Mouse (Mus musculus) ovary, adult 18-20 months (tissue): ENCODE results near the gene Lnx1.

Experiments used
- DNase-seq: peaks from one replicate; pipeline ENCODE4 v3.0.0; 2022; ENCODE audit warnings: low spot score, mixed read lengths

Gene Lnx1

DNA sequence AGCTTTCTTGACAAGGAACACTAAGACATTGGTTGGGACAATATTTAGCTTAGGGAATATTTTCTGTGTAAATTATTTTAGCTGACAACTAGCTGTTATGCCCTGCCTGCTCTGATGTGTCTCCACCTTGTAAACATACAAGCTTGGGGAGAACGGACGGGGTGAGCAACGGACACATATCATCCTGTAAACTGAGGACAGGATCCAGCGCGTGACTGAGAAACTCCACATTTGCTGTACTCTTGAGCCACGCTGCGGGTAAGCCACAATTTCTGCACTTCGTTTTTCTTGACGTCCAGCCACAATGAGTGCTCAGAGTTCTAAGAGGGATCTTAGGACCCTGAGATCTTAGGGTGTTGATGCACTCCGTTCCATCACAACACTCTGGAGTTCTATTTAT, 48.9 kb downstream of the Lnx1 start:
- no peak for DNase-seq

DNA sequence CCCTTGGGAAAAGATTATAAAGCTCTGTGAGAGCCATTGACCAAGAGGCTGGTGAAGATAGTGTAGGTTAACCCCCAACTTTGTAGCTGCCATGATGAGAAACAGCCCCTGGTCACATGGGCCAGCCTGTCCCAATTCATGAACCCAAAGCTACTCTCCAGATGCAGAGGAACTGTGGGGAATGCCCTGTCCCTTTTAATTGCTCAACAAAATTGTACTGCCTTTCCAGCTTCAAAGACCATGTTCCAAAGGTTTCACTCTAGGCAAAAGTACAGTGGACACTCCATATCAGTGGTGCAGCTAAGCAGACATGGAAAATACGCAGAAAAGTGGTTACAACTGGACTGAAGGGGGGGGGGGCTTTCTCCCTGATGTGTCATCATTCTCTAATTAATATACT, 53.6 kb downstream of the Lnx1 start:
- DNase-seq, result no peak

DNA sequence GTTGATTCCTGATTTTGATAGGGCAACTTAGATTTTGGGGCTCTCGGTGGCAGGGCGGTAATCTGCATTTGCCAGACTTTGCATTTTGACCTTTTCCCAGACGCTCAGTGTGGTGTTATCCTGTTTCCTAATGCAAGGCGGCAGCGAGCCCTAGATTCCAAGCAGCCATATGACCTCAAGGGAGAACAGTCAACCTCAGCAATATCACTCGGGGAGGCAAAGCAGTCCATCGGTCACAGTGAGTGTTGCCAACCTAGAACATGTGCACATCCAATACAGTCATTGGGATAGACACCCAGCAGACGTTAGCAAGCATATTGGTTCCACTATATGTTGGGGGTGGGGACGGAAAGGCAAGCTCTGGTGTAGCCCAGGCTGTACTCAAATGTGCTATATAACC, 54.5 kb downstream of the Lnx1 start:
- DNase-seq, result no peak

DNA sequence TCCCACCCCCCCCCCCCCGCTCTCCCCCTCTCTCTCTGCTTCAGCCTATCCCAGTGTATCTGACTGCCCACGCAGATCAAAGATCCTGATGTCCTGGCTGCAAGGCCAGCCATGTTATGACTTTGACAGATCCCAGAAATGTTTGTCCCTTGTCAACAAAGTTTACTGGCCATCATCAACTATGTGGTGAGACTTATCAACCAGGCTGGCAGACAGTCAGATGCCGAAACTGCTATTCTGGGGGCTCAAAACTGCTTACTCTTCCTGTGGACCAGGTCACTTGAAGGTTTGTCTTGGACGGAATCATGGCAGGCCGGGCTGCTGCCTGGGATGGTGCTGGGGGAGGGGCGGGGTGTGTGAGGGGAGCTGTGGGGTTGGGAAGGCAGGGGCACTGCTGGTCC, 55.1 kb downstream of the Lnx1 start:
- peak; percentile 36 for DNase-seq

DNA sequence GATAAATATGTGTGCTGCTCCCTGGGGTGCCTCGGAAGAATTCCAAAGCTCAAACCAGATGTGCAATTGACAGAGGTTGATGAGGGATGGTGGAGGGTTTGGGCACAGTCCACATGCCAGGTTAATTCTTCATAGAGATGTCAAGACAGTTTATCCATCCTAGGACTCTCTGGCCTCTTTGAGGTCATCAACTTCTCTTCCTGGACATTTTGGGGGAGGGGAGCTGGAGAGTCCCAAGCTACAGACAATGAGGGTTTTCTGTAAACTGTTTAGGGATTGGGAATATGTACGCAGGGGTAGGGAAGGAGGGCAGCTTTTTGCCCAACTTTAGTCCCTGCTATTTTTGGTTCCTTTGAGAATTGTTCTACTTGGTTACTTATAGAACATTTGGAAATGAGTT, 60.4 kb downstream of the Lnx1 start:
- DNase-seq, result no peak

DNA sequence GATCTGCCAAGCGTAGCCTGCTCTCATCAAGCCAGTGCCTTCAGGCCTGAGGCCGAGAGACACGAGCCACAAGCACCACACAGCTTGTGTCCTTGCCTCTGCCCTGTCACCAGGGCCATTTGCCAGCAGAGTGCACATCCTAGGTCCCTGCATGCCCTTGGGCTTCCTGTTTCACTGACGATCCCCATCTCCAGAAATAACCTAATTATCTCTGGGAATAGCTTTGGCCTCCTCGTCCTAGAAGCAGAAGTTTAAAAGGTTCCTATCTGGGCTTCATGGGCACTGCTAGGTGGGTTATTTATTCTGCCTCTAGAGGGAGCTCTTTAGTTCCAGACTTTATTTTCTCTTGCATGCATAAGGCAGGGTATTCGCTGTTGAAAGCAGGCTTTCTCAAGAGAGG, 61.7 kb downstream of the Lnx1 start:
- DNase-seq, result peak; percentile 39

DNA sequence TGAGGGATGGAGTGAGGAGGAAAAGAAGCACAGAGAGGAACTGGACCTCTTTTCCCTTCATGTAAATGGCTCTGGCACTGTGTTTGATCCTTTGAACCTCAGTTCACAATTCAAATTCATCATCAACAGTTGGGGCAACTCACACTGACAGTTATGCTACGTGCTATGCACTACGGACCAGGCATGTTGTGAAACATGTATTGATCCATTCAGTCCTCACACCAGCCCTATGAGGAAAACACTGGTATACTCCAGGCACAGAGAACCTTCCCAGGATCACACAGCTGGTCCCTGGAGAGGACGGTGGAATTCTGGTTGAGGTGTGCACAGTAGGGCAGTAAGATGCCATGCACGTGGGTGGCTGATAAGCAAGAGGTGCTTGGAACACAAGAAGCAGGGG, 62.2 kb downstream of the Lnx1 start:
- DNase-seq, result no peak

DNA sequence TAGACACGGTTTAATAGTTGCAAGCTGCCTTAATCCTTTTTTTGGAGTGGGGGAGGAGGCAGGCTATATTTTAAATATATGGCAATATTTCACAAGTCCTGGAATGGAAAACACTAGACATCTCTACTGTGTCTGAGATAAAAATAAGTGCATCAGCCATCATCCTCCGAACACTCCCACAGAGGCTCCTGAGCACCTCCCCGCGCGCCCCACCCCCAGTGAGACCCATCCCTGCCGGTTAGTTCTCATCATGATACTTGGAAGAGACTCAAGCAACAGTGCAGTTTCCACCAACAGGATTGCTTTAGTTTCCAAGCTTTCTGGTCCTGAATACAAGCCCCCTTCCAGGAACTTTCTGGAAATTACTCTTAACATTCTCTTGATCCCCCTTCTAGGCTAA, 63.2 kb downstream of the Lnx1 start:
- no peak for DNase-seq

DNA sequence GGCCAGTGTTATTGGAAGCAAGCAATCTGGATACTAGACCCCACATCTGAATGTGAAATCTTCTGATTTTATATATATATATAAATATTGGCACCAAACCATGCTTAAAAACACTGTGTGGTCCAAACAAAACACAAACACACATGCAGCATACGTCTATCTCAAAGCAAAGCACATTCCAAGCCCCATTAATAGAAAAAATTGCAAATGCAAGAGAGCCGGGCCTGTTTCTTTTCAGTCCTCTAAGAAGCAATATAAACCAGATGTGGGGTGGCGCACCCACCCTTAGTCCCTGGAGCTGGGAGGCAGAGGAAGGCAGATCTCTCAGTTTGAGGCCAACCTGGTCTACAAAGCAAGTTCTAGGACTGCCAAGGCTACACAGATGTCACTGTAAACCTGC, 68.3 kb downstream of the Lnx1 start:
- no peak for DNase-seq

DNA sequence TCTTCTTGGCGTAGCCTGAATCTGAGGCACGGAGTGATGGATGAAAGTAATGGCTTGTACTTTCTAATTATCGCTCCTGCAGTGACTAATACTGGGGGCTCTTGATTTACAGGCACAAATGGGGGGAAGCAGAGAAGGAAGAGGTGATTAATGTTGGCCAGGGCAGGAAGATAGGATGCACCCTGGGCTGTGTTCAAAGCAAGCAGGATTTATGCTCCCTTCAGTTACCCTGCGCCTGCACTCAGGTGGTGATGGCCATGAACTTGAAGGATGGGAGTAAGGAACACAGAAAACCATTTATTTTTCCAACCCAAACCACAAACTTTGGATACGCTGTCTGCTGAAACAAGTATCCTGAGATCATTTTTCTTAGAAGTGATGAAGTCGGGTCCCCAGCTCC, 69.3 kb downstream of the Lnx1 start:
- no peak for DNase-seq

DNA sequence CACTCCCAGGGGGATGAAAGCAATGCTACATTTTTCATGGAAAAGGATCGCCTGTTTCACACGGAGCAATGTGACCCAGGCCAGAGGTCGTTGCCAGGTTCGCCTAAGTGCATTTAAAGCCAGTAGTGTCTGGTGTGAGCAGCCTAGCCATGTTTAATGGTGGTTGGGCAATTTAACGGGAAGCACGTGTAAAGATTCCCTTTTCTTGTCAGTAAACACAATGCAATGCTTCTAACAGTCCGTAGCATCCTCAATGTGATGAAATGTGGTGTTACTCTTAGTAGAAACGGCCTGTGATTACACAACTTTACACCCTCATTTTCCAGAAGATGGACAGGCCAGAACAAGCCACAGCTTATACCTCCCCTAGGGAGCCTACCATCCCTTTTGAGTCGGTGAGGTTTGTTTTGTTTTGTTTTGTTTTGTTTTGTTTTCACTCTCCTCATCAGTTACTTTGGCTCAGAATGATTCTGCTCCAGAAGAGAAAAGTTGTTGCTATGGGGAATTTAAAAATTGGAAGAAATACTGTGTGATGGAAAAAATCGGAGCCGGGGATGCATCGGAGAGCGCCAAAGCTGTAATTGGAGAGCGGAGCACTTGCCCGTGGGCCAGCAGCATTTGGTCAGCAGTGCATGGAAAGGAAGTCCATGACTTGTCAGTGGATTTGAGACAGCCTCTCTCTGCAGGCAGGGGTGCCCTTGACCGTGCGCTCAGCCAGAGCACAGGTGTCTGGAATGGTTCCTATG, 70.2 kb downstream of the Lnx1 start:
- no peak for DNase-seq

DNA sequence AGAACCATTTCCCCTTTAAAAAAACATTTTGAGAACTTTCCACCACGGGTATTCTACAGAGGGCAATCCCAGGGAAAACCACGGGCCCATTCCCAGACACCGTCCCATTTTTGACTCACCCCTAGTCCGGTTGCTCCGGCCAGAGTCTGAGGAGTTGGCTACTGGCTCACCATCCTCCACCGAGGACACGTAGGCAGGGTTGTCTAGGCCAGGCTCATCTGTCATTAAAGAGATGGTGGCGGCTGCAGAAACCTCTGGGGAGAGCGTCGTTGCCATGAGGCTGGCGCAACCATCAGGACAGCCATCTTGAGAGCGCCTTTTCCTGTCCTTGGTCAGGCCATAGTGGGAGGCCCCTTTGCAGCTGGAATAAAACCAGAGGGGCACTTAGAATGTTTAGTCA, 74.7 kb downstream of the Lnx1 start:
- no peak for DNase-seq

DNA sequence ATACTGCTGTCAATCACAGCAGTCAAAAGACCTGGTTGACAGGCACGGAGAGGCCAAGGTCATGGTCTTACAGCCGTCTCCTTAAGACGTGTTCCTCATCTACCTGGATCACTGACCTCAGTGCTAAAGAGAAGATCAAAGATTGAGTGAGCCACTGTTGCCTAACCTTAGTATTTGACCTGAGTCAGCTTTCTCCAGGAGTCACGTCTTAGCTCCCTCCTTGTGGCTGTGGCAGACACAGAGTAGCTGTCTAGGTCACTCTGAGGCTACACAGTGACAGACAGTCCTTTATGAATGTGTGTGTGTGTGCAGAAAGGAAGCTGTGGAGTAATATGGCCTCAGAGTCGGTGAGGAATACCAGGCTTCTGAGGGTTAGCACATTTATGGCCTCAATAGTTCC, 78.3 kb downstream of the Lnx1 start:
- no peak for DNase-seq

DNA sequence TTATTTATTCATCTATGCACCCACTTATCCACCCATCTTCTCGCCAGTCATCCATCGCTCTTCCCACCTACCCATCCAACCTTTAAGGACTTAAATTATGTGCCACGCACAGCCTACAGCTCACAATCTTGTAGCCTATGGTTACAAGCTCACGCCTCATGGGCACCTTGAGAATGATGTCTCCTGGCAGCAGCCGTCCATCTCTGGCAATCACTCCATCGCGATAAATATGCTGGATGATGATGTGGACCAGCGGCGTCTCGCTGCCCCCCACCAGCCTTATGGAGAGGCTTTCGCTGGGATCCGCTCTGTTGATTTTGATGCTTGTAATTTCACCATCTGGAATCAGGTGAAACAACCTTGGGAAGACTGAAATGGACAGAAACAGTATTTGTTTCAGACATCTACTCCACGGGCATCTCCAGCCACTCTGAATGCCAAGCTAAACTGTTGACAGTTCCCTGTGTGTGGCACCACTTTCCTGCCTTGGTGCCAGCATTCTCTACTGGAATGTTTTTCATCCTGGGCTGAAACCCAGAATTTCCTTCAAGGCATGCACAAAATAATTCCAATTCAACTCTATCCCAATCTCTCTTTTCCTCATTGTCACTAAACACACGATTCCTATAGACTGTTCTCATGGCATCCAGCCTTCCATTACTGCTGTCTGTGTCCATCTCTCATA, 79.3 kb downstream of the Lnx1 start:
- DNase-seq, result no peak

DNA sequence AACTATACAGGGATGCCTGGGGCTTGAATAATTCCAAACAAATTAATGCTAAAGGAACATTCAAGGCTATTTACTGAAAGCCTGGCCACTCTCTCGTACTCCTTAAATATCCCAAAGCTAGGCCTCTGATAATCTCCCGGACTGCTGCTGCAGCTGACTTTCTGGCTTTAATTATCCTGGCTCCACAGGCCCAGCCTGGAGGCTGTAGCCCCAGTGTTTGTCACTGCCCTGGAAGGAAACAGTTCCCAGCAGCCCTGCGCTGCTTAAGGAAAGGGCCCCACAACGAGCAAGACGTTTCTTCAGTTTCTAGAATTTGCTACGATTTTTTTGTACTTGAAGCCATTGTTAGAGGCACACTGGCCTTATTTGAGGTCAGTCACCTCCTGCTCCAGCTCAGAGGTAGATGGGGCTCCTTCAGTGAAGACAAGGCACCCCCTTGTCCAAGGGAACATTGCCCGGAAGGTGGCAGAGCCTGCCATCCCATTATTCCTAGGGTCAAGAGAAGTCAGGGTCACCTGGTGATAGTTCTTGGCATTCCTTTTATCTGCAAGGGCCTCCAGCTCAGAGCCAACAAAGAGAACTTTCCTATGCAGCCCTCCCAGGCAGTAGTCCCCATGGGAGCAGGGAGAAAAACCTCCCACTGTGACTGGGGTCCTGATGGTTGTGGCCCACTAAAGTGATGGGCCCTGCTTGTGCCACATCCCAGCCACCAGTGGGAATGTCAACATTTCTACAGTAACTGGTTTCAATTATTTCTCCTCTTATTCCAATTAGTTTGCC, 80.8 kb downstream of the Lnx1 start:
- DNase-seq, result no peak

DNA sequence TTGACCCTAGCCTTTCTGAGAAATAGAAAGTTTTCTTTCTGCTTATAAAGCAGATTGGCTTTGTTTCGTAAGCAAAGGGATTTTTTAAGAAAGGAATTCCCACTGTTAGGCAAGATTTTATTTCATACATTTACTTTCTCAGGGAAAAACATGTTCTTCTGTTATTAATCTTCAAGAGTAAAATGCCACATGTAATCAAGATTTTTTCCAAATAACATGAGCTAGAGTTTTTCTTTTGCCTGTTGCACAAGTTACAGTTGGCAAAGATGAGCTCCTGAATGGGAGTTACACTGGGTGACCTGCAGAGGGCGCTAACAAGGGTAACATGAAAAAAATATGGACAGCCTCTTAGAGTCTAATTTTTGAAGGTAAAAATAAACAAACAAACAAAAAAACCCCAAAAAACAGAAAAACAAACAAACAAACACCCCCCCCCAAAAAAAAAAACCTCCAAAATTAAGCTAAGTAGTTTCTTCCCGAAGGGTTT, 84.1 kb downstream of the Lnx1 start:
- DNase-seq, result no peak

DNA sequence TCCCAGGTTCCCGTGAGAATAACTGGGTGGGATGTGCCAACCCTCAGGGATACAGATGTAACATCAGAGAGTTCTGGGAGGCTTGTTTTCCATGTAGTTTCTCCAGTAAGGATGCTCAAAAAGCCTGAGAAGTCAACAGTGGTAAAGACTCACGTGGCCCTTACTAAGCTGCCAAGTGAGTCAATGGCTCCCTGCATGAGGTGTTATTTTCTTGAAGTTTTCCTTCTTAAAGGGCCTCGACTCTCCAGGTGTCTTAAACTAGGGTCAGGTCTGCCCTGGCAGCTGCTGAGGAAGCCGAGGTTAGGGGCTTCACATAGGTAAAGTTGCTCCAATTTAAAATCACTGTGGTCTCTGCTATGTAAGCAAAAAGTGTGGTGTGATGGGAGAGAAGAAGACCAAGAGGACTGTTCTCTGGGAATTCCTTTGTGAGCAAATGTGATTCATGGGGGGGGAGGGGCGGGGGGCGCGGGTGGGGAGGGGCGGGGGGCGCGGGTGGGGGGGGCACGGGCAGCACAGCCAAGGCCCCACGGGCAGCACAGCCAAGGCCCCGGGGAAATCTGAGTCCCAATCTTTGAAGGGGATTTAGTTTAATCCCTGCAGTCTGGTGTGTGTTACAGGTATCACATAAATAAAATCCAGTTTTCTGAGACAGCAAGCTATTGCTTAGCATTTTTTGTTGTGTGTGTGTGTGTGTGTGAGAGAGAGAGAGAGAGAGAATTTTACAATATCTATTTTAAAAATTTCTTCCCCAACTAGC, 84.7 kb downstream of the Lnx1 start:
- no peak for DNase-seq

DNA sequence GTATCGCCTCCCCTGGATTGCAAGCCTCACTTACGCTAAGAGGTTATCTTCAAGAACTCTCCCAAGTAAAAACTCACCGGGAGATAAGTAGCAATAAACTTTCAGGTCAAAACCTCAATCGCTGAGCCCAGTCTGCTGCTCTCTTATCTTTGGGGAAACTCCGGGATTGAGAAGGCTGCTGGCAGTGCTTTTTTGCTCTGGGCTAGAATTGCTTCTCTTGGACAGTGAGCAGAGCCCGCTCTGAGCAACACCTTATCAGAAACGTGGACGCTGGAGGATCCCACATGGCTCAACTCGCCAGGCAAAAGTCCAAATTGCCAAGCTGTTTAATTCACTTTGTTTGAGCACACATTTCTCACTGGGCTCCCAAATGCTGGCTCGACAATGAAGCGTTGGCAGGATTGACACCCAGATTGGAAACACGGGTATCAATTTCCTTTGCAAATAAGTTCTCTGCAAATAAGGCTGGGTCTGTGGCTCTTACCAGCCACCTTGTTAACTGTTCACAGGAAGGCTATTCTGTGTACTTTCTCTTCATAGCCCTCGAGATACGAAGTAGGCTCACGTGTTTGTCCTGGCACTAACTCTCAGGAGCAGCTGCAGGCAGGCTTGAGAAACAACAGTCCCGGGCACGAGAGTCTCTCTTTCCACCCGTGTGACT, 89.1 kb downstream of the Lnx1 start:
- DNase-seq, result peak; percentile 20

DNA sequence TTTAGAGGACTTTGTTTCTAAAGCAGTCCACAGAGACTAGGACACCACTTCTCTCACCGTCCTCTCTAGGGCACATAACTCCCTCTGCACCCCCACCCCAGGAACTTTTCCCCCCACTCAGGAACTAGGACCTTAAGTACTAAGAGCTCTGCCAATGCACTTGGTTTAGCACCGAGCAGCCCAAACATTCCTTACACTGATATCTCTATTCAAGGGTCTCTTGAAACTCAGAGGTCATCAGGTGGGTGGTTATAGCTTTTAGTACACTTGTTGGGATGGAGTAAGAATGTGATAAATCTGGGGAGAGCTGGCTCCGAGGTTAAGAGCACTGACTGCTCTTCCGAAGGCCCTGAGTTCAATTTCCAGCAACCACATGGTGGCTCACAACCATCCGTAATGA, 90.0 kb downstream of the Lnx1 start:
- no peak for DNase-seq

DNA sequence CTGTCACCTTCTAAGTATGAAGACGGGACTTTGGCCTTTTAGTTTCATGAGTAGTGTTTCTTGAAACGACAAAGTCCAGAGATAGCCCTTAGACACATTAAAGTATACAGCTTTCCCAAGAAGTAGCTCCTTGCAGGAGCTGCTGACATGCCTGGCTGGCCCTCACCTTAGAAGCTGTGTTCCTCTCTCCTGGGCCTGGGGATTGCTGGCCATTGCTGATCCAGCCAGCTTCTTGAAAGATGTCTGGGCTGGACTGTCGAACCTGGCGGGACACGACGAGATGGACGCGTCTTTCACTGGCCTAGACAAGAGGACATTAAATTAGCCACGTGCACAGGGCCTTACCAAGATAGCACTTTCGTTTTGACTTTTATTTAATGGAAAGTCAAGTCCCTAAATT, 92.2 kb downstream of the Lnx1 start:
- no peak for DNase-seq

DNA sequence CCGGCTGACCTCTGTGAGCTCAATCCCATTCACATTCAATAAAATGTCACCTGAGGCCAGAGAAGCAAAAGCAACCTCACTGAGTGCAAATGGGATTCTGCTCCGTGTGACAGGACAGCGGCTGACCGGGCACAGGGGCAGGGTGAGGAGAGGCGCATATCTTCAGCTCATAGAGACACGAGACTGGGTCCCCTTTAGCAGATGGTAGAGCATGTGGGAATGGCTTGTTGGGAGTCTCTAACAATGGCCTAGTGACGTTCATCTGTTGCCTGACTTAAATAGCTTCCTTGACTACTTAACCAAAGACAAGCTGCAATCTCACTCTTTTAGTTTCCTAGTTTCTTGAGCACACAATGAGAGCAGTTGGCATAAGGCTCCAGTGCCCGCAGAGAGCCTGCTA, 96.5 kb downstream of the Lnx1 start:
- DNase-seq, result no peak

DNA sequence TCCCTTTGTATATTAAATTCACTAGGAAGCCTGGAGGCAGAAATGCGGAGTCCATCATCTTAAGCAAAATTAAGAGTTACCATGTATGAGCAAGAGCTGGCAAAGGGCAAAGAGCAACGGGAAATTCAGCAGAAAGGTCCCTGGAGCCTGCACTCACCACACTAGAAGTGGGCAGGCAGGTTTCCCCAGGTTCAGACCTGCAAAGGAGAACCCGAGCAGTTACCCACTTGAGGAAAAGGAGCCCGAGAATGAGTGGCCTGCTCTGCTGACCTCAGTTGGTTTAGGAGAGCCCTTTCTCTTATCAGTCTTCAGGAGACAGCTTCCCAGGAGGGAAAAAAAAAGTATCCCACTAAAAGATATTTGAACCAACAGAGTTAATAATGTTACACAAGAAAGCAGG, 99.4 kb downstream of the Lnx1 start:
- no peak for DNase-seq
